Mouse (Mus musculus) left cerebral cortex, adult 11 months (tissue): ENCODE measurements around the gene Evl.

ENCODE experiments used
- DNase-seq: peaks from one replicate; pipeline ENCODE4 v3.0.0; 2022; ENCODE audit warnings: low spot score

Gene Evl

DNA sequence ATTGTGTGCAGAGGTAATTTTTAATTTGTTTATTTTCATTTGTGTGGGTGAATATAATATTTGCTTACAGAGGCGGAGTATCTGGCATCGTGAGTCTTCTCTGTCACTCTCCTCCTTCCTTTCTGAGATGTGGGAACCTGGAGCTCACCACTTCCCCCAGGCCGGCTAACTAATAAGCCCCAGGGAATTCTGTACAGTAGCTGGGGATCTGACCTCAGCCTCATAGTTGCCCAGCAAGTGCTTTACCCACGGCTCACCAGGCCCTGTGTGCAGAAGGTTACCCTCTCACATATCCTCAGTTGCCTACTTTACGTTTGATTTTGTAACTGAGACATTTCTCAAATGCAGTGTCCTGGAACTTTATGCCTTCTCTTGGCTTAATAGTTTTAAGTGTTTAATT, 37.1 kb downstream of the Evl start:
- no peak for DNase-seq

DNA sequence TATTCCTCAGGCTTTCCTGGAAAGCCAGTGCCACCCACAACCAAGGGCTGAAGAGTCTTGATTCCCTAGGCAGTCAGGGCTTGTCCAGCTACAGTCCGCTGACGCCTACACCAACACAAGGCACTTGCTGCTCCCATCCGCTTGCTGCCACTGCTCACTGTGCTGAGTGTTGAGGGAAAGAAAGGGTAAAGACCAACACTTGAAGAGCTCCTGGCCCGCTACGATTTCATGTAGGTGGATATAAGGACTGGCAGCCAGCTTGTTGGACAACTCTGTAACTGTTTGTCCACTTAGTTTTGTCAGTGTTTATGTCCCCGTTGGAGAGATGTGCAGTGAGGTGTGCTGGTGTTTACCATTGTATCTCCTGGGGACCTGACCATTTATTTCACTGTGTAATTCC, 38.3 kb downstream of the Evl start:
- DNase-seq, result no peak

DNA sequence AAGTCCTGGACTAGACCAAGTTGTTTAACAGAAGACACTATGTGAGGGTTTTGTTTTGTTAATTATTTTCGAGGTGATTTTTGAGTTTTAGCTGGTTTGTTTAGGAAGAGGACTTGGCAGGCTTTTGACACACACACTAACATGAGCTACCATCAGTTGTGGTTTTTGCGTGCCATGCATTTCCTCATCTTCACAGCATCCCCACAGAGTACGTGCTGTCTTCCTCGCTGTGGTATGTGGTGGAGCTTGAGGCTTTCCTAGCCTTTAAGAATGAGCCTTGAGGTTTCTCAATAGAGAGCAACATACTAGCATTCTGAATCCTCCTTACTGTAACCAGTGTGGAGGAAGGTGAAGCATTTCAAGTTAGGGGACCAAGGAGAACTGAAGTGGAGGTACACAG, 46.3 kb downstream of the Evl start:
- no peak for DNase-seq

DNA sequence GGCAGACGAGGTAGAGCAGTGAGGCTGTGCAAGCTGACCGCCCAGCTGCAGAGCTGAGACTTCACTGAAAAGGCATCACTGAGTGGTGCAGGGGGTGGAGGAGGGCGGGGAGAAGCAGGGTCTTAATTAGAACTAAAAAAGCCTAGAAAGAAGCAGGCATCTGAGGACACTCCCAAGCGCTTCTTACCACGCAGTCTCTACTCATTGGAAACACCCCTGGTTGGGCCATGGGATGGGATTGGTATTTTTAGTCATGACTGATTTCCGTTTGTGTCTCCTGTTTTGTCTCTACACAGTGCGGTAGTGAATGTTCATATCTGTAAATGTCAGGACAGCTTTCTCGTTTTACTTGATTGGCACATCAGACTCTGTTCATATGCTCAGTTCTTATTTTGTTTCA, 46.8 kb downstream of the Evl start:
- DNase-seq, result no peak

DNA sequence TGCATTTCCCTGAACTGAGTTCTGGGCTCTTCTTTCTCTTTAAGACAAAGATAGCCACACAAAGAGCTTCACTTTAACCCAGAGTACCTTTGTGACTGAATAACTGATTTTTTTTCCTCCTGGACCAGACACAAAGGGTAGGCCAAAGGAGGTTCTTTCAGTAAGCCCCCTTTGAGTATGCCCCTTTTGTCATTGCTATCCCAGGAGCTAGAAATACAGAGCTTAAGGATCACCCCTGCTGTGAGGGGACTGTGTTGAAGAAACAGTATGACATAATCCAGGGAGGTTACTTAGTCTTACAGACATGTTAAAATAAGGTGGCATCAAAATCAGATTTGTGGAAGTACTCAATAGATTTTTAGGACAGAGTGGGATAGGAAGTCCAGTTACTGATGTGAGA, 50.0 kb downstream of the Evl start:
- DNase-seq, result no peak

DNA sequence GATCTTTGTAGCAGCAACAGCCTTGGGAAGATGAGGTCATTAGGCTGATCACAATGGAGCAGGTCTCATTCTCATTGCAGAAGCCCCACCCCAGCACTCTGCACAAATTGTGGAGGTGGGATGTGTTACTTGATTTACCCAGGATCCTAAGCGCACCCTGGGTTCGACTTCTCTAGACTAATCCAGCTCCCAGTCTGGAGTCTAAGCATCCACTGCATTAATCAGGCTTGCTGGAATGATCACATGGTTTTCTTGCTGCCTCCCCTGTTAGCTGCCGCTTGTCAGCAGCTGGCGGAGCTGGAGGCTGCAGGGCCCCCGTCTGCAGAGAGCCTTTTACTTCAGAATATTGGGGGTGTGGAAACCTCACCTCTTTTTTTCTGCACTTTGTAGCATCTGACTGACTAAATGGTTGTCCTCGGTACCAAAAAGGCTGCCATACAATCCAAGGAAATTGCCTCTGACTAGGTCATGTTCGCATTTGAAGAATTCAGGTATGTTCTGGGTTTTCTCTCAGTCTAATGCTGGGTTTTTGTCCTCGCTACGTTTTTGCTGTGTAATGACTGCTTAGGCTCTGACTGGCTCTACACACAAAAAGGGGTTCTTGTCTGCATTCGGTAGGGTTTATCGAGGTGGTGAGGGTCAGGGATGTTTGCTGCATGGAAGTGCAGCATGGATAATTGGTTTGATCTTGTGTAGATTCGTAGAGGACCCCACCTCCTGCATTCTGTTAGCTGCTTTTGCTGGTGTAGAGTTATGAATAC, 51.2 kb downstream of the Evl start:
- peak; percentile 44 for DNase-seq

DNA sequence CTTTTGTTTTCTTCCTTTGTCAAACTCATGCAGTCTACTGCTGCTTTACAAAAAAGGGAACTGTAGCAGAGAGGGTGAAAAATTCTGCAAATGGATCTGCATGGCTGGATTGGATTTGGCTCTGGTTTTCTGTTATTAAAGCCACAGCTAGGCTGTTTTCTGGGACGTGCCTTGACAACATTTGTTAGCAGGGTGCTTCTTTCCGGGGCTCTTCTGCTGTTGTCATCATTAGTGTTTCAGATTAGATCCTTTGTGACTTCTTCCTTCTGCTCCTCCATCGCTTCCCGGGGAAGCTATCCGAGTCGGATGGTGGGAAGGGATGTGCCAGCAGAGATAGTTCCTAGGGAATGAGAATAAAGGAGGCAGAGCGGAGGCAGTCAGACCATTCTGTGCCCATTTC, 51.8 kb downstream of the Evl start:
- no peak for DNase-seq

DNA sequence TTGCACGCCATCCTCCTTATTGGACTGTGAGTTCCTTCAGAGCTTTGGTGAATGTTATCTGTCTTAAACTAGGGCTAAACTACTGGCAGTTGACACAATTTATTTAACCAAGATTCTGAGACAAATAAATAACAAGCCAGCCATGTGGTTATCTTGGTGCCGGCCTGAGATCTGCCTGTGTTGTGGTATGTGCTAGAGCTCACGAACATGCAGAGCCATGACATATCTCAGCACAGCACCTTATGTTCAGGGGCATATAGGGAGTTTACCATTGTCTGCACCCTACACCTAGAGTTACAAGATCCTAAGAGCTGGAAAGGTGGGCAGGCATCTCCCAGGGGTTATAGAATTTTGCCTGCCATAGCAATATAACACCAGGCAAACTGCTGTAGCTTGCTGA, 54.9 kb downstream of the Evl start:
- no peak for DNase-seq

DNA sequence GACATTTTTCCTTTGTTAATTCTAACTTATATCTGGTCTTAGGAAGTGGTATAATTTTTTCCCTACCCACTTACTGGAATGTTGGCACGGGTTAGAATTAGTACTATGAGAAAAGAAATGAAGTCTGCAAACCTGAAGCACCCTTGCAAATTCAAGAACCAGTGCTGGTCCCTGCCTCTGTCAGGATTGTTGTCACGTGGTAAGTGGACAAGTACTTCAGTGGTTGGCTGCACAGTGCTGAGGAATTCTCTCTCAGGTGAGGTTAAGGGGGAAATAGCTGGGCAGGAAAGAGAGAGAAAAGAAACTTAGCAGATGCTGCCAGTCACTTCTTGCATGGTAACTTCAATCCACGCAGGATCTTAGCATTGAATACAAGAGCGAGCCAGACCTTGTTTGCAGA, 55.7 kb downstream of the Evl start:
- no peak for DNase-seq

DNA sequence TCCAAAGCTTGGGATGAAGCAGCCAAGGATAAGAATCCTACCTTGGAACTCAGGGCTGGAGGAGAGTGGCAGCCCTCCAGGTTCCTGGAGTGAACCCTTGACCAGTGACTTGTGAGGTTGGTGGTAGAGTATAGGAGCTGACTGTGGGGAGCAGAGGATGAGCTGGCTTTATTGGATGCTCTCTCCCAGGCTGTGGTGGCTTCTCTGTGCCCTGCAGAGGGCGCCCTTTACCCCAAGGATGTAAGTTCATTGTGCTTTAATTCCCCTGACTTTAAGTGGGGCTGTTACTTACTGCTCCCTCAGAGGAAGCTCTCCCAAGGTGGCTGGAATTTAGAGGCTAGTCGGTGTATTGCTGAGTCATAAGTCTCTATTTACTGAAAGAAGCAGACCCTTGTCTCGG, 58.6 kb downstream of the Evl start:
- peak; percentile 23 for DNase-seq

DNA sequence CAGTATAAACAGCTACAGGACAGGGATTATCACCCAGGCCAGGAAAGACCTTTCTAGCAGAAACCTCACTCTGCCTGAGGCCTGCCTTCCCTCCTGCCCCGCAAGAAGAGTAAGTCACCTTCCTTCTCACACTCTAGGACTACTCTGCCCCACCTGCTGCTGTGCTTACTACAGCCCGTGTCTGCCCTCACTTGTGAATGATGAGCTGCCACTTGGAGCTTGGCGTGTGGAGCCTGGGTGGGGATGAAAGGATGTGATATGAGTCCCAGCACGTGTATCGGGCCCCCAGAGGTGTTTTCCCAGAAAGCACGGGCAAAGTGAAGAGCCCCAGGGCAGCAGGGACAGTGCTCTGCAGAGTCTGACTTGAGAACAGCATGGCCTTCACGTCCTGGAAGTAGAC, 63.0 kb downstream of the Evl start:
- DNase-seq, result no peak

DNA sequence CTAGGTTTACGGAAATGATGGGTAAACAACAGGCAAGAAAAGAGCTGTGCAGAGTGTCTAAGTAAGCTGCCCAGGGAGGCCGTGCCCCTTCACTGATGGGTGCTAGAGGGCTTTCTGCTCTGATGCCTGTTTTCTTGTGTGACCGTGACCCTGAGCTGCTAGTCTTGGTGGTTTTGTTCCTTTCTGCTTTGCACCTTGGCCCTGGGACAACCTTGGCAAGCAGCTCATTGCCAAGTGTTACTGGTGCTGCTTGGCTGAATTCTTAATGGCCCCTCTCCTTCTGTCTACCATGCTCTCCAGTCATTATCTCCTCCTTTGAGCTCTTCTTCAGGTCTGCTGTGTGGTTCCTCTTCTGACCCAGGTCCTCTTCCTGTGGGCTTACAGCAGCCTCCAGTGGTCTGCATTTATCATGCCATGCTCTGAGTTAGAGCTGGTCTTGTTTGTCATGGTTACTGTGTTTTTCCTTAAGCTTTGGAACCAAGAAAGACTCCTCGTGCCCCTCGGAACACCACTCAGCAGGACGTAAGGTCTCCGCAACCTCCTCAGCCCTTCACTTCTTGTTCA, 65.4 kb downstream of the Evl start:
- no peak for DNase-seq

DNA sequence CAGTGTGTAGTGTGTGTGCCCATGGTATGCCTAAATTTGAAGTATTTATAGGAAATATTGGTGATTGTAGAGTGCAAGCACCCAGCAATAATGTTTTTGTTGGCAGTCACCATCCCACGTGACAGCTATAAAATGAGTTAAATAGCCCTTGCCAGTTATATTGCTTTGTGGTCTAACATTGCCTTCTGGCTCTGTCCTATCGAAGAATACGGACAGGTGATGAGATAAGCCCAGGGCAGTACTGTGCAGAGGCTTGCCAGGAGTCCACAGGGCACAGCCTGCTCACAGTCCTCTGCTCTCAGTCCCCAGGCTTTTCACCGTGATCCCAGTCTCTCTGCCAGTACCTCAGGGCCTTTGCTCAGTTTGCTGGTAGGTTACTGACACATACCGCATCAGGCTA, 67.9 kb downstream of the Evl start:
- no peak for DNase-seq

DNA sequence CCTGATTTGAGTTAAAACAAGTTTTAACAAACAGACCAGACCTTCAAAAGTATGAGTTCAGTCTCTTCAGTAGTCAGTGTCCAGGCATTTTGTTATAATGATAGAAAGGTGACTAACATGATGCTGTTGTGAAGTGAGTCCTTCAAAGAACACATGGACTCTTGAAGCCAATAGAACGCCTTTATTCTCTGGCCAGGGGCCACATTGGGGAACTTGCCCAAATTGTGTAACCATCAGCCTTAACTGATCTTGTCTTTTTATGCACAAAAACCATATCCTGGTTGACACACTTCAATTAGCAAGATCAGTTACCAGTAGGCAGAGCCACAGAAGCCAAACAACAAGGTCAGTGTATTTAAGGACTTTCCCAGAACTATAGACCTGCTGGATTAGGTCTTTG, 75.0 kb downstream of the Evl start:
- DNase-seq, result no peak

DNA sequence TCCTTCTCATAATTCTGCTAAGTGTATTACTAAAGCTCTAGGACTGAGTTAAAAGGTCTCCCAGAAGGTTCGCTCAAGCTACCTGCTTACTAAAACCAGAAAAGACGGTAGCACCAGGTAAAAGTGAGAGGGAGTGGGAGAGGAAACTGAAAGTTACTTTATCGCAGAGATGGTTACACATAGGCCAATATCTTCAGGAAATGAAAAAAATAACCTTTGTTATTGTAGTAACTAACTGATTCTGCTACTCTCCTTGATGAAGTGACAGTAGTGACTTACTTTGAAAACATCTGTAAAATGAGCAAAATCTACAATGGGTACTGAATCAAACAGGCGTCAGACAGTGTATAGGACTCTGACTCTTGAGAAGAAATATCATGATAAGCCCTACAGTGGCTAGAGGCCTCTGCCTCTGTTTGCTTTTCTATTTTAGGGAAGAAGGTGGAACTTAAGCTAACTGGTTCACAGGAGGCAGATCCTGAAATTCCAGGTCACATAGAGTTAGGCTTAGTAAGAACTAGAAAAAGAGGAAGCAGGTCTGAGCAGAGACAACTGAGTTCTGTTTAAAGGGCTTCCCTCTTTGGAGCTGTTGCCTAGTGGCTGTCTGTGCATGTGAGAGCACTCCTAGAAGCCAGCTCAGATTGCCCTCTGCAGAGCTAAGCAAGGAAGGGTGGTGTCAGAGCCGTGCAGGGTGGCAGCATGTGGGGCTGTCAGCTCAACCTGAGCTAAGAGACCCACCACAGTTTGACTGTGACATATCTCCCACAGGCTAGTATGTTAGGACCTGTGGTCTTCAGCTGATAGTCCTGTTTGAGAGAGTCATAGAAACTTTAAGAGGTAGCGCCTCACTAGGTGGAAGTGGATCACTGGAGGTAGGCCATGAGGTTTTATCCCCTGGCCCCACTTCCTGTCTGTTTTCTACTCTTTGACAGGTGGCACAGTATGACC, 76.5 kb downstream of the Evl start:
- DNase-seq, result no peak

DNA sequence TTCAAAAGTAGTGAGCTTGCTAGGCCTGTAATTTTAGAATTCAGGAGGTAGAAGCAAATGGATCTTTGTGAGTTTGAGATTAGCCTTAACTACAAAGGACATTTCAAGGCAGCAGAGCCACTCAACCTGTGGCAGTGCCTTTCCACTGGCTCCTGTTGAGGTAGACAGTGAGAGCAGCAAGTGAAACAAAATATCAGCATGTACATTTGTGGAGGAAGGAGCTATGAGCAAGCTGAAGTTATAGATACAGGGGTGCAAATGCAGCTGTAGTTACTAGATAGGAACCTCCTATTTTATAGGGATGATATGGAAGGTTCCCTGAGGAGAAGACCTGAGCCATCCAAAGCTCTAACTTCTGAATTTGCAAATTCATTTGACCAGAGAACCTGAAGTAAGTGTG, 78.0 kb downstream of the Evl start:
- no peak for DNase-seq

DNA sequence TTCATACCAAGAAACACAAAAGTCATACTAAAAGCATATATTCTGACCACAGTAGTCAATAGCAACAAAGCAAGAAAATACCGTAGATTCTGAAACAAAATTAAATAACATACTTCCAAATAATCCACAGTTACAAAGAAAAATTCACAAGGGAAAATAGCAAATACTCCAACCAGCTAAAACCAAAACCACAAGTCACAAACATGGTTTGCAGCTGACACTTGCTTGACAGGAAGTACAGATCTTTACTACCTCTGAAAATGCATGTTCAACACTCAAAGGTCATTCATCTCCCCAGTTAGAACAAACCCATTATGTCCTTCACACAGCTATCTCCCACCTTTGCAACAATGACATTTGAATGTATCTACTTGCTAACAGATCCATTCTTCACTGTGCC, 79.5 kb downstream of the Evl start:
- no peak for DNase-seq

DNA sequence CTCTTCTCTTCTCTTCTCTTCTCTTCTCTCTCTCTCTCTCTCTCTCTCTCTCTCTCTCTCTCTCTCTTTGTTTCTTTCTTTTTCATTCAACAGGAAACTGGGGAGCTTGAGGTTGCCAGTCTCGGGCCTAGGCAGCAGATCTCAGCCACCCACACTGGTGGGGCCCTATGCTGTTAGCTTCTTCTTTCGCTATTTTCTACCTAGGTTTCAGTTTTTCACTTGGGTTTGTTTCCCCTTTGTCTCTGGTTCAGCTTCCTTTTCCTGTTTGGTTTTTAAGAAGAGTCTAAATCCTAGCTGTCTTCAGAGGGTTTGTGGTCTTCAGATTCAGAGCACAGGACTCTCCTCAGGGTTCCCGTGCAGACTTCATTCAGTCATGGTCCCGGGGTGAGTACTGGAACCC, 81.0 kb downstream of the Evl start:
- DNase-seq, result no peak

DNA sequence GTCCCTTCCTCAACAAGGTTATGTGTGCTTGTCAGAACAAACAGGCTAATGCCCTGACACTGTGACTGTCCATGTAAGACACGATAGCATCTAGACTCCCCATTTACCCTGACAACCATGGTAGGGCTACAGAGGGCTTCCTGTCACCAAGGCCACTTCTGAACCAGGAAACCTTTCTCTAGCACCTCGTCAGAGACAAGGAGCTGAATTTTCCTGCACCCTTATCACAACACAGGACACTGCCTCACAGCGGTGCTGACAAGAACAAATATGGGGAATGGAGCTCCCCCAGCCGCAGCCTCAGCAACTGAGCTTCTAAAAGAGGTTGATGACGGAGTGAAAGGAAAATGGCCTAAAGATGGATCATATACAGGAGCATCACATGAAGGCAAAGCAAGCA, 82.9 kb downstream of the Evl start:
- no peak for DNase-seq

DNA sequence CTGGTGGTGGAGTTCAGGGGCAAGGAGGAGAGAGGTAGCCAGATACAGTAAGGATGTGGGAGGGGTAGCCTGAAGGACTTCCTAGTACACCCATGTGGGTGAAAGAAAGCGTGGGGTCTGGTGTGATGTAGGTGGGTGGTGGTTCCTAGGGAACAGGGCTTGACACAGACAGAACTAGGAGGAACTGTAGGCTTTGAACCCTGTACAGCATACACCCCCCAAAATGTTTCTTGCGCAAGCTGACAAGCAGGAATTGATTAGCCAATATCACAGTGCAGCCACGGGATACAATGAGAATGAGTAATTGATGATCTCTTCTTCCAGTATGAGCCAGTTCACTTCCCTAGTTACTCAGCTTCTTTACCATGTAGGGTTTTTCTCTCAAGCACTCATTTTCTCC, 84.6 kb downstream of the Evl start:
- DNase-seq, result no peak

DNA sequence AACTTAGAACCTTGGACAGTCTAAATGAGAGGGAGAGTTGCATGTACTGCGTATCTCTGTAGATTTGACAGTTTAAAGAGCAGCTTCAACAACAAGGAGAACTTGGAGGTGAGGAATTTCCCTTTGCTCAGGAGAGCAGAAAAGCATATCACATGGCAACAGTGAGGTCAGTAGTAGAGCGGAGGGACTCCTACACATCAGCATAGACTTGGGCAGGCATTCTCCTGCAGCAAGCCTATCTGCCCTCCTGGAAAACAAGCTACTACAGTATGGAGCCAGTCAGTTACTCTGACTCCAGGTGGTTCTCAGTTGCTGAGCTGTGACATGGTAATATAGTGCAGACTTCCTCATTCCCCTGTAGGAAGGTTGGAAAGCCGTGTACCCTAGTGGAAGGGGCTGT, 87.5 kb downstream of the Evl start:
- DNase-seq, result no peak

DNA sequence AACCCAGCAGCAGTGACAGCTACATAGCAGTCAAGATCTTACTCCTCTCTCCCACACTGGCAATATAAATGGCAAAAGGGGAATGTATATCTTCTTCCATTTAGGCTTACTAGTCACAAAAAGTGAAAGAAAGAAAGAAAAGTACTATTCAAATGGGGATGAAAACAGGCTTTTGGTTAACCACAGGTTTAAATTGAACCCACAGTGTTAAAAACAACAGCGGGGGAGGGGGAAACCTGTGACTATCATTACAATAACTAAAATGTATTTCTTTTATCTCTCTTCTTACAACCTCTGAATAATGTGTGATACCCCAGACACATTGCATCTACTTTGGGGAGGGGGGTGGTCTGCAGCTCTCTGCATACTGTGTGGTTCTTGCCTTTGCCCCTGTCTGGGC, 91.7 kb downstream of the Evl start:
- no peak for DNase-seq

DNA sequence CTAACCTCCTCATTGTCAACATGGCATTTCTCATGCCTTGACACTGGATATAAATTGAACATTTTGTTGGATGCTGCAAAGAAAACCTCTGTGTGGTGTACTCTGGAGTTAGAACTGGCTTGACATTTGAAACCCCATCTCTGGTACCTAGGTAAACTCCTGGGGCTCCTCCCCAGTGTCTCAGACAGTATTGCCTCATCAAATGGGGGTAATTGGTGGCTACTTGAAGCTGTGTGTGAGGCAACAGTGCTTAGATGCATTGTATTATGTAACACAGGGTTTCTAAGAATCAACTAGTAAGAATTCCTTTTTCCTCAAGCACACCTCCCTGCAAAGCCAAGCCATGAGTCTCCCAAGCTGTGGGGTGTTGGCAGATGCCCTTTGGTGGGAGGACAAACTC, 93.3 kb downstream of the Evl start:
- DNase-seq, result no peak
